Mouse (Mus musculus) gastrocnemius, adult 2 months (tissue): ENCODE results near the gene Btbd16. TPM values are rescaled to one million over a fixed set of nuclear protein-coding genes. Genes with fewer than 3 reads are reported as not detected.

Experiments
- DNase-seq: peaks from one replicate; pipeline ENCODE4 v3.0.0; 2022
- H3K27ac ChIP-seq: fragments of 200-600 bp; 2 replicates; pipeline ENCODE4 v1.8.1; 2022; ENCODE audit warnings: mild to moderate bottlenecking
- H3K4me3 ChIP-seq: fragments of 200-600 bp; 2 replicates; pipeline ENCODE4 v1.8.1; 2022; ENCODE audit warnings: mild to moderate bottlenecking, moderate library complexity
- CTCF ChIP-seq: fragments of 200-600 bp; IDR thresholded peaks from 2 replicates; pipeline ENCODE4 v1.8.1; 2022; ENCODE audit warnings: antibody characterized with exemption, mild to moderate bottlenecking, moderate library complexity
- intact Hi-C: fragments of 180-260 bp; cut with DNase I; formaldehyde crosslinking; loops from one replicate; pipeline ENCODE4 v1.15.1; 2025
- total RNA-seq, 2 experiments: library from RNA; stranded (reverse); gene quantifications; 2 replicates each; pipeline ENCODE4 v1.2.3; 2021

Gene Btbd16
- total RNA-seq, 2 experiments from 2014 or later: not detected

DNA sequence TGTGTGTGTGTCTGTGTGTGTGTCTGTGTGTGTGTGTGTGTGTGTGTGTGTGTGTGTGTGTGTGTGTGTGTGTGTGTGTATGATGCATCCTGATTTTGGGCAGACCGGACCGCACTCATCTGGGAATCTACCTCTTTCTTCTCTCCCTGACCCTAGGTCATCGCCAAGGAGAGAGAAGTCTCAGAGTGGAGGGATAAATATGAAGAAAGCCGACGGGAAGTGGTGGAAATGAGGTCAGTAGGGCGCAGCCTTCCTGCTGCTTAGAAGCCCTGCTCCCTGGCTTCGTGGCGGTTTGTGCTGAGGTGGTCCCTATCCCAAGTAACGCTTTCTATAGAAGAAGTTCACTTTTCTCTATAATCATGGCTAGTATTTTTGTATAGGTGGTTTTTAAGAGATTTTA lies 22.2 kb upstream of the Btbd16 start:
- Histone ChIP-seq H3K27ac (no peak overlapping the region), H3K4me3 (no peak overlapping the region)
- no peak for DNase-seq
- no peak for TF ChIP-seq CTCF
- intact Hi-C loops: no loop called here

DNA sequence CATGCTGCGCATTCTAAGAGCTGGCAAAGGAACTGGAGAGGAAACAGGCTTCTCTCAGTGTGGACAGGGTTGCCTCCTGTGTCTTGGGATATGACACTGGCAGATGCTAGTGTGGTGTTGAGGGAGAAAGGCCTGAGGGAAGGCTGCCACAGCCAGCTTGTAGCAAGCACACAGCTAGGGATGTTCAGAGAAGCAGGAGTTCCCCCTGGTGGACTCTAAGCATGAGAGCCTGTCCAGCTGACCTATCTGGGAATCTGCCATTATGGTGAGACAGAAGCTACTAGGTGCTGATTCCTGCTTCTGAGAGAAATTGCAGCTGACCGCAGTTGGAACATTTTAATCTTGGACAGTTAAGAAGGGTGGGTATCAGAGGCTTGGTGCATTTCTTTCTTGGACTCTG lies 19.1 kb upstream of the Btbd16 start:
- no peak for DNase-seq
- TF ChIP-seq CTCF: peak; percentile 54
- H3K27ac ChIP-seq: peak overlapping the region; percentile 69; the same call in 1 of the 2 replicates
- H3K4me3 ChIP-seq: no peak overlapping the region
- intact Hi-C loops: no loop called here

DNA sequence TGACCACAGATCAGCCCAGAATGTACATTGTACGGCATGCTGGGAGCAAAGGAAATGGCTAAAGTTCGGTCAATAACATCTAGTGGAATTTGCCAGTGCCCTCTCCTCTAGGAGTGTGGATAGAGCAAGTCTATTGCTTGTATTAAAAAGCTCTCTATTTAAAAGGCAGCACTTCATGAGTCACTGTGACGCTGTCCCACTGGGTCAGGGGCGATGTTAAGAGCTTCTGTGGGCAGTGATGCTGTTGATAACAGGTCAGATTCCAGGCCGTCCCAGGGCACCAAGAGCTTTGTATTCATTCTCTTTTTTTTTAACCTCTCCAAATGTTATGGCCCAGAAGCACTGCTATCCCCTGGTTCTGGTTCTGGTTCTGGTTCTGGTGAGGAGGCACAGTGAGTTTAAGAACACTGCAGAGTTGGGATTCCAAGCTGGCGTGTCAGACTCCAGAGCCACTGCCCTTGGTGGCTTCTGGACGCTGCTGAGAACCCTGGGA lies 17.5 kb upstream of the Btbd16 start:
- Histone ChIP-seq H3K27ac (peak overlapping the region; percentile 69), H3K4me3 (no peak overlapping the region)
- no peak for DNase-seq
- intact Hi-C loops: no loop called here
- no peak for TF ChIP-seq CTCF

DNA sequence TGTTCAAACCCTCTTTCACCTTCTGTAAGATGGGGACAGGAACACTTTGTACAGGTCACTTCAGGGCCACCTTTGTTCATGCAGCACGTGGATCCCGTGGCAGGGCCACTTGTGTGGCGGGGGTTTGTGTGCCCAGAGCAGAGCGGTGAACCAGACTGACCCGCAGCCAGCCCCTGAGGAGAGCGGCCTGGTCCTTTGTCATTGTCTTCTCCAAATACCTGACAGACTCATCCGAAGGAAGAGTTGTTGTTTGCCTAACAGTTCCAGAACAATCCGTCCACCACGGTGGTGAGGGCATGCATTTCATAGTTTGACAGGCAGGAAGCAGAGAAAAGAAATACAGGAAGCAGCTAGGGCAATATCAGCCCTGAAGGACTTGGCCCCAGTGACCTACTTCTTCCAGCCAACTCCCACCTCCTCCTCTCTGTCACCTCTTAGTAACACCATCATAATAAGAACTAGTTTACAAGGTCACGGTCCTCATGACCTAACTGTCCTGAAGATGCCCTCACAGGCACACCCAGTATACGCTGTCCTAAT lies 16.5 kb upstream of the Btbd16 start:
- no peak for DNase-seq
- no peak for TF ChIP-seq CTCF
- intact Hi-C loops: no loop called here
- H3K27ac ChIP-seq: peak overlapping the region; percentile 69
- H3K4me3 ChIP-seq: no peak overlapping the region

DNA sequence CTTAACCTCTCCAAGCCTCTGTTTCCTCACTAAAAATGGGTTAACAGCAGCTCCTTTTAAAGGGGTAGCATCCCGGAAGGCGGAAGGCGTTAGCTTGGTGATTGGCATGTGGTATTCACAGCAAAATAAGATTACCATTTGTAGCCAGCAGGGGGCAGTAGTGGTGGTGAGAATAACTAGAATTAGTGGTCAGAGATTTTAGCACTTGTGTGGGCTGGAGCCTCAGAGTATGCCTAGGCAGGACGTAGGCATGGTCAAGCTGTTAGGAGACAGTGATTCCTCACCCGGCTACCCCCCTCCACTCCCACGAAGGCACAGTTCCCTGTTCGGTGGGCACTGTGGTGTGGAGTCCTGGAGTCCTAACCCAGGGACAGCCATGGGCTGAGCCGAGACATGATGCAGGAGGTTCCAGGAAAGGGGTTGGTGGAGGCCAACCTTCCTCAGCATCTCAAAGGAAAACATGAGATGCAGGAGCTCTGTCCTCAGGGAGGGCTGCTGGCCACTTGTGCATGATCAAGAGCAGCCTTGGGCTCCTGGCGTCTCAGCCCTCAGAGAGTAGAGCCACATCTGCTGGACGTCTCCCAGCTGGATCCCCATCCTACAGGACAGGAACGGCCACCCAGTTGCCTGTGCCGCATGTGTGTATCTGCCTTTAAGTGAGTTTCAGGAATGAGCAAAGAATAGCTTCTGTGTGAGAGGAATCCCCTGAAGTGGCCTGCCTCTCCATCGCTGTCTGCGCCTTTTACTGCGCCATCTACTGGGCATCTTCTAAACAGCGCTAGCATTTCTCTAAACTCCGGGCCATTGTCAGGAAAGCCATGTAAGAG lies 11.6 kb upstream of the Btbd16 start:
- Histone ChIP-seq H3K4me3 (no peak overlapping the region), H3K27ac (peak overlapping the region; percentile 9; the same call in 1 of the 2 replicates)
- intact Hi-C loops: loop anchor here (1.0 to 10.0 kb wide), 2 partner anchors 89 to 227 kb away; no protein-coding TSS in a partner anchor
- DNase-seq: peak; percentile 64
- peak; percentile 79 for TF ChIP-seq CTCF

DNA sequence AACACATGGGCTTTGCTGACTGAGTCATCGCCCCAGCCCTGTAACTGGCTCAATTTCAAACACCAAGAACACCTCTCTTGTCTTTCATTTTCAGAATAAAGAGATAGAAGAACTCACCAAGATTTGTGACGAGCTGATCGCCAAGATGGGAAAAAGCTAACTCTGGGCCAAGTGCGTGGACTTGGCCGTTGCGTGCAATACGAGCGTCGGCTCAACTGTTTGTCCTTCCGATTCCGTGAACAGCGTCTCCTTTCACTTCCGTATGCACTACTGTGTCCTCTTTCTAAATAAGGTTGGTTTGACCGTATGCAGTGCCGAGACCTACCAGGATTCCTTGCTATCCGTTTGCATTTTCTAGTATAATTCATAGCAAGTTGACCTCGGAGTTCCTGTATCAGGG lies 9.7 kb upstream of the Btbd16 start:
- H3K4me3 ChIP-seq: no peak overlapping the region
- TF ChIP-seq CTCF: no peak
- intact Hi-C loops: loop anchor here (10.0 kb wide), 1 partner anchor 229 kb away; no protein-coding TSS in a partner anchor
- no peak overlapping the region for H3K27ac ChIP-seq
- no peak for DNase-seq

DNA sequence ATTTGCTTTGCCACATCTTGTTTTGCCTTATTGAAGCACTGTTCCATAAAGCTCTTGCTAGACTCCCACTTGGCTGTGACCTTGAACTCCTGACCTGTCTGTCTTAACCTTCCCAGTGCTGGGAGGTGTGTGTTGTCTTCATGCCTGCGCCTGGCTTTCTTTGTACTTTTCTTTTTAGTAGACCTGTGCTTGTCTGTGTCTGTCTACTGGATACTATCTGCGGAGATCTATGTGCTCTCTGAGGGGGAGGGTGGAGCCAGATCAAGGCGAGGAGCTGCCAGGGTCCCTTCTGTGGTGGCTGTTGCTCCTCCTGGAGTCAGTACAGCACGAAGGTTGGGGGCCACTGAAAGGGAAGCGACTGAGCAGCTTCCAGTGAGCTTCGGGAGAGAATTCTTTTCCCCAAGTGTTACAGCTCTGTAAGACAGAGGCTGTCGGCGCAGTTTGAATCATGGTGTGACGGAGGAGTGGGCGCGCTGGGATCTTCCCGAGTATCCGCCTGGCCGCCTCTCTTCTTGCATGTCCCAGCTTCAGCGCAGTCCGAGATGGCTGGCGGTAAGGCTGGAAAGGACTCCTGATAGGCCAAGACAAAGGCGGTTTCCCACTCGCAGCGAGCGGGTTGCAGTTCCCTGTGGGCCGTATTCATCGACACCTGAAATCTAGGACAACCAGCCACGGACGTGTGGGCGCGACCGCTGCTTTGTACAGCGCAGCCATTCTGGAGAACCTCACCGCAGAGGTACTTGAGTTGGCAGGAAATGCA lies 7.3 kb upstream of the Btbd16 start:
- intact Hi-C loops: loop anchor here (10.0 kb wide), 1 partner anchor 232 kb away; no protein-coding TSS in a partner anchor
- no peak overlapping the region for H3K4me3 ChIP-seq
- H3K27ac ChIP-seq: no peak overlapping the region
- DNase-seq: no peak
- TF ChIP-seq CTCF: no peak

DNA sequence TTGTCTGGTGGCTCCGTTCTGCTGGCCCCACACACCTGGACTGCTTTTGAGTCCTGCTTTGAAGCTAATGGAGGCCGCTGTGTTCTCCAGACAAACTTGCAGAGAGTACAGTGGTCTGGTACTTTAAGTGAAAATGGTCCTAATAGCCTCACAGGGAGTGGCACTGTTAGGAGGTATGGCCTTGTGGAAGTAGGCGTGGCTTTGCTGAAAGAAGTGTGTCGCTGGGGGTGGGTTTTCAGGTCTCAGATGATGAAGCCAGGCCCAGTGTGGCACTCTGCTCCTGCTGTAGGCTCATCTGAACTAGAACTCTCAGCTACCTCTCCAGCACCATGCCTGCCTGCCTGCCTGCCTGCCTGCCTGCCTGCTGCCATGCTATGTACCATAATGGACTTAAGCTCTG lies 5.7 kb upstream of the Btbd16 start:
- no peak for TF ChIP-seq CTCF
- intact Hi-C loops: loop anchor here (10.0 kb wide), 1 partner anchor 233 kb away; no protein-coding TSS in a partner anchor
- DNase-seq: no peak

DNA sequence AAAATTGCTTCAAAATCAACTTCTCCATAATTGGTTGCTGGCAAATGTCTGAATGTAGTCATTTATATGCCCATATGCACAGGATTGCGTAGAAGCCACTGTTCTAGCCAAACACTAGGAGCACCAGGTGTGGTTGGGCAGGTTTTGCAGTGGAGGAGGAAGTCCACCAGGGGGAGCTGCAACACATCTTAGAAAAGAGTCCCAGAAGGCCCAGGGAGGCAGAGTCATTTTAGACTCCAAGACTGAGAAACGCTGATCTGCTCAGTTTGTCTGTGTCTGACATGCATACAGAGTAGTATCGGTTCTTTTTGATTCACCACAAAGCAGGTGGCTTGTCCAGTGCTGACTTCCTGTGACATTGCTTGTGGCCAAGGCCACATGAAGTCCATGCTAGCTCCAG lies 3.2 kb upstream of the Btbd16 start:
- intact Hi-C loops: loop anchor here (5.0 to 10.0 kb wide), 2 partner anchors 57 to 274 kb away; no protein-coding TSS in a partner anchor
- peak; percentile 96 for TF ChIP-seq CTCF
- H3K27ac ChIP-seq: peak overlapping the region; percentile 48; the same call in 1 of the 2 replicates
- peak; percentile 82 for DNase-seq
- no peak overlapping the region for H3K4me3 ChIP-seq

More for the DNA sequence above, 5.7 kb upstream of the Btbd16 start:
- no peak overlapping the region for H3K27ac ChIP-seq
- H3K4me3 ChIP-seq: no peak overlapping the region

DNA sequence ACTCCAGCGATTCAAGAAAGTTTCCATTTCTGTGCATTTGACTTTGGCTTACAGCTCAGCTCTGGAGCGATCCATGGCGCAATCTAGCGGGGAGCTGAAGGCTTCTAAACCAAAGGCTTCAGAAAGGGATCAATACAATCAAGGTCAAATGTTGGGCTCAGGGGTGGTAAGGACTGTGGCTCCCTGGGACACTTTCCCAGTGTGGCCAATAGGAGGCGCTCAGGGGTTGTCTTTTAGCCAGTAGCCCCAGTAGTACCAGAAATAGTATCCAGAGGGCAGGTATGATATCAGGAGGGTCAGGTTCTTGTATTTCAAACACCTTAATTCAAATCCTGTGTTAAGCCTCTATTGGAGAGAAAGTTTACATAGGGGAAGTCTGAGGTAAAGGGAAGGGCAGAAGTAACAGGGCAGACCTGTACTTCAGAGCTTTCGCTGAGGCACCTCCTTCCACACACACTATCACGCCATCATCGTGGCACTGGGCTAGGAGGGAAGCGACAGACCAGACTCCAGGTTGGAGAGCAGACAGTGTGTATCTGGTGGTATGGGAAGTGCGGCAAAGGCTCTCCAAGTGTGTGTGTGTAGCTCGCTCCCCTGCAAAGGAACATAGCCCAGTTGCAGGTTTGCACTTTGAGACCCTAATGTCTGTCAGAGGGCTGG lies 568 bp upstream of the Btbd16 start:
- intact Hi-C loops: loop anchor here (1.0 to 10.0 kb wide), 3 partner anchors 54 to 272 kb away; no protein-coding TSS in a partner anchor
- peak; percentile 56 for DNase-seq
- Histone ChIP-seq H3K27ac (no peak overlapping the region), H3K4me3 (no peak overlapping the region)
- peak; percentile 81 for TF ChIP-seq CTCF

DNA sequence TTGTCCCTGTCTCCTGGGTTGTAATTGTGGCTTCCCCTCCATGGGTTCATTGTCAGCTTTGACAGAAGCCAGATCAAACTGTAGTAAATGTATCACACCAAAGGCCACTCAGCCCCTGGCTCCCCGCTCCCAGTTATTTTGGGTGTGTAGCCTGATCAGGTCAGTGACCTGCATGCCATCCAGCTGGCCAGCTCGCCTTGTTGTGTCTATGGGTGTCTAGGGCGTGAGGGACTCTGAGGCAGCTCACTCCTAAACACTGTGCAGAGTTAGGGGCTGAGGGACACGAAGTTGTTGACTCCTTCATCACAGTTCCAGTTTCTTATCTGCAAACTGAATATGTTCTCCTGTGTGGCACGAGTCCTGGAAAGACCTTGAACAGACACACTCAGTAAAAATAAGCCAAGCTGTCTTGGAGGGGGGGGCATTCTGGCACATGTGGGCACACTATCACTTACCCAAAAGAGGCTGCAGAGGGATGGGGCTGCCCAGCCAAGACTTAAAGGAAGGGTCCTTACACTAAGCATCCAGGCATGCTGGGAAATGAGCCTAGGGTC lies 7.1 kb downstream of the Btbd16 start:
- Histone ChIP-seq H3K4me3 (no peak overlapping the region), H3K27ac (peak overlapping the region; percentile 78)
- TF ChIP-seq CTCF: no peak
- DNase-seq: peak; percentile 76
- intact Hi-C loops: no loop called here
